Mouse (Mus musculus) neural tube, embryonic 13.5 days (tissue): ENCODE measurements around the gene Ankrd63. TPM values are rescaled to one million over a fixed set of nuclear protein-coding genes. Genes with fewer than 3 reads are reported as not detected.

Experiments used
- ATAC-seq: fragments of 200-750 bp; cut with Nextera tagmentation; 2 replicates; pipeline ENCODE4 v1.8.0; 2017; ENCODE audit warnings: low read depth, mild to moderate bottlenecking, moderate TSS enrichment, moderate library complexity
- H3K27ac ChIP-seq: fragments of 300-500 bp; sonication (generic); replicated peaks from 2 replicates; pipeline ENCODE4 v1.5.1; 2015; ENCODE audit warnings: moderate library complexity, mild to moderate bottlenecking, inconsistent platforms
- H3K27me3 ChIP-seq: fragments of 300-500 bp; sonication (generic); 2 replicates; pipeline ENCODE4 v1.6.1; 2015; ENCODE audit warnings: mild to moderate bottlenecking, inconsistent platforms
- H3K36me3 ChIP-seq: fragments of 300-500 bp; sonication (generic); 2 replicates; pipeline ENCODE4 v1.6.1; 2015; ENCODE audit warnings: mild to moderate bottlenecking, inconsistent platforms
- H3K4me1 ChIP-seq: fragments of 300-500 bp; sonication (generic); replicated peaks from 2 replicates; pipeline ENCODE4 v1.6.1; 2015; ENCODE audit warnings: inconsistent platforms
- H3K4me2 ChIP-seq: fragments of 300-500 bp; sonication (generic); 2 replicates; pipeline ENCODE4 v1.6.1; 2015; ENCODE audit warnings: inconsistent platforms, mild to moderate bottlenecking, moderate library complexity
- H3K4me3 ChIP-seq: fragments of 300-500 bp; sonication (generic); 2 replicates; pipeline ENCODE4 v1.5.1; 2015; ENCODE audit warnings: mild to moderate bottlenecking, inconsistent platforms
- H3K9ac ChIP-seq: fragments of 300-500 bp; sonication (generic); 2 replicates; pipeline ENCODE4 v1.6.1; 2015; ENCODE audit warnings: moderate library complexity, mild to moderate bottlenecking, inconsistent platforms
- H3K9me3 ChIP-seq: fragments of 300-500 bp; sonication (generic); 2 replicates; pipeline ENCODE4 v1.6.1; 2016; ENCODE audit warnings: inconsistent platforms
- WGBS: fragments of 180-500 bp; shearing (Covaris S2); methylation state at CpG from one replicate; pipeline ENCODE4 v1.1.7; 2015; 5-methylcytosine and 5-hydroxymethylcytosine counted together
- polyA plus RNA-seq: library from polyadenylated mRNA; unstranded; fragments of >200 nt; fragmentation: Nextera tagmentation; extraction: Ambion mirVana; gene quantifications from 2 replicates; pipeline ENCODE4 v1.2.1, GENCODE M21; 2015

The Ankrd63 gene
- polyA plus RNA-seq, 1 experiment from 2014 or later: not detected

- 90% methylated on average over 6 of the region's 6 CpGs for WGBS
- no peaks in the 10 kb centered on the region for H3K36me3 ChIP-seq
- peaks cover 64% of the 10 kb centered on the region for H3K27me3 ChIP-seq
Measured at GRCm38 (mm10) chr2:118680926-118681325, 22.8 kb downstream of the Ankrd63 start.

DNA sequence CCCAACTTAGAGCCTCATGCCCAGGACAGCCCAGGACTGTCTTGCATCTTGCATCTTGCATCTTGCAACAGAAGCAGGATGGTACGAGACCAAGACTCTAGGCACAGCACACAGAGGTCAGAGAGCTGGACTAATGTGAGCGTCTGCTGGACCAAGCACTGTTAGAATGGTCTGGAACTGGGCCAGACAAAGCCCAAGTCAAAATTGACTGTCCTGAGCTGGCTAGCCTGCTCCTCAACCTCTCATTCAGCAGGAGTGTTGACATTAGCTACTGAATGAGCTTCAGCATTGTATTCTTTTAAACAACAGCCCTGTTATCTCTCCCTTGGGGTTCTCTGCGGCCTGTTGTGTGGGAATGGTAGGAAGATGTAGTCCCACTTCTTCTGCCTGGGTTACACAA is 24.2 kb downstream of the Ankrd63 start:
- H3K27ac ChIP-seq: no peak overlapping the region
- no peak for ATAC-seq
- H3K4me3 ChIP-seq: no peak overlapping the region
- H3K27me3 ChIP-seq: peaks cover 76% of the 10 kb centered on the region
- H3K9me3 ChIP-seq: no peaks in the 10 kb centered on the region
- no peaks in the 10 kb centered on the region for H3K36me3 ChIP-seq
- peaks cover 17% of the 10 kb centered on the region for H3K4me1 ChIP-seq
- H3K4me2 ChIP-seq: no peak overlapping the region
- no peak overlapping the region for H3K9ac ChIP-seq
- 75% methylated on average over 3 of the region's 3 CpGs for WGBS

More at GRCm38 (mm10) chr2:118680926-118681325, 22.8 kb downstream of the Ankrd63 start:
- Histone ChIP-seq H3K4me2 (no peak overlapping the region), H3K9ac (no peak overlapping the region), H3K9me3 (no peaks in the 10 kb centered on the region), H3K4me1 (peaks cover 17% of the 10 kb centered on the region), H3K27ac (no peak overlapping the region), H3K4me3 (no peak overlapping the region)
- ATAC-seq: no peak

DNA sequence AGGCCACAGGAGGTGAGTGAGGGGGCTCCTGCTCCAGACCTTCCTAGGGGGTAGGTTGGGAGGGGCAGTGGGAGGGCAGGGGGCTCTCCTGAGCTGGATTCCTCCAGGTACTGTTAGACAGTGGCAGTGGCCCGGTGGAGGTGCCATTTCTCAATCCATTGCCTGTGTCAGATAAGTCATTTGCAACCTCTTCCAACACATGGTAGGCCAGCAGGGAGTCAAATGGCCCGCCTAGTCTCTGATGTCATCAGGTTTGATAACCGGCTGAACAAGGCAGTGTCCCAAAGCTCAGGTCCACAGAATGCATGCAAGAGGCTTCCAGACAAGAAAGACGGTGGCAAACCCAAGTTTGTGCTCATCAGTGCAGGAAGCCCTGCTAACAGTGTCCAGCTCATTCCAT is 25.9 kb downstream of the Ankrd63 start:
- WGBS: 10% methylated on average over 4 of the region's 4 CpGs
- peaks cover 17% of the 10 kb centered on the region for H3K4me1 ChIP-seq
- H3K27ac ChIP-seq: no peak overlapping the region
- H3K4me2 ChIP-seq: peak overlapping the region; percentile 81
- peak overlapping the region; percentile 42 for H3K4me3 ChIP-seq
- H3K9me3 ChIP-seq: no peaks in the 10 kb centered on the region
- no peak for ATAC-seq
- peaks cover 93% of the 10 kb centered on the region for H3K27me3 ChIP-seq
- no peaks in the 10 kb centered on the region for H3K36me3 ChIP-seq
- peak overlapping the region; percentile 66 for H3K9ac ChIP-seq

GRCm38 (mm10) chr2:118676839-118677741 is 26.7 kb downstream of the Ankrd63 start:
- 1% methylated on average over 84 of the region's 89 CpGs for WGBS
- no peak overlapping the region for H3K27ac ChIP-seq
- H3K9me3 ChIP-seq: no peaks in the 10 kb centered on the region
- peak; percentile 70 for ATAC-seq
- peak overlapping the region; percentile 81 for H3K4me2 ChIP-seq
- H3K4me1 ChIP-seq: peaks cover 17% of the 10 kb centered on the region
- H3K36me3 ChIP-seq: no peaks in the 10 kb centered on the region
- peak overlapping the region; percentile 66 for H3K9ac ChIP-seq
- peak overlapping the region; percentile 42 for H3K4me3 ChIP-seq
- peaks cover 97% of the 10 kb centered on the region for H3K27me3 ChIP-seq

- no peaks in the 10 kb centered on the region for H3K9me3 ChIP-seq
- H3K4me1 ChIP-seq: peaks cover 21% of the 10 kb centered on the region
- no peak overlapping the region for H3K9ac ChIP-seq
- H3K4me3 ChIP-seq: no peak overlapping the region
- H3K36me3 ChIP-seq: no peaks in the 10 kb centered on the region
- H3K4me2 ChIP-seq: no peak overlapping the region
- no peak for ATAC-seq
- H3K27me3 ChIP-seq: peaks cover 86% of the 10 kb centered on the region
- 12% methylated on average over 7 of the region's 7 CpGs for WGBS
- no peak overlapping the region for H3K27ac ChIP-seq
Measured at GRCm38 (mm10) chr2:118674500-118674899, 29.3 kb downstream of the Ankrd63 start.

- Histone ChIP-seq H3K4me2 (no peak overlapping the region), H3K27ac (no peak overlapping the region), H3K9me3 (no peaks in the 10 kb centered on the region), H3K4me1 (peaks cover 21% of the 10 kb centered on the region), H3K36me3 (no peaks in the 10 kb centered on the region), H3K27me3 (peaks cover 79% of the 10 kb centered on the region), H3K4me3 (no peak overlapping the region), H3K9ac (no peak overlapping the region)
- 22% methylated on average over 15 of the region's 15 CpGs for WGBS
- ATAC-seq: no peak
Measured at GRCm38 (mm10) chr2:118673686-118674465, 29.9 kb downstream of the Ankrd63 start.

- no peak overlapping the region for H3K27ac ChIP-seq
- H3K4me3 ChIP-seq: no peak overlapping the region
- H3K4me1 ChIP-seq: peaks cover 8% of the 10 kb centered on the region
- no peaks in the 10 kb centered on the region for H3K9me3 ChIP-seq
- 82% methylated on average over 1 of the region's 1 CpGs for WGBS
- no peak overlapping the region for H3K4me2 ChIP-seq
- peaks cover 60% of the 10 kb centered on the region for H3K27me3 ChIP-seq
- H3K36me3 ChIP-seq: no peaks in the 10 kb centered on the region
- no peak overlapping the region for H3K9ac ChIP-seq
- no peak for ATAC-seq
Measured at GRCm38 (mm10) chr2:118671728-118672127, 32.0 kb downstream of the Ankrd63 start.

DNA sequence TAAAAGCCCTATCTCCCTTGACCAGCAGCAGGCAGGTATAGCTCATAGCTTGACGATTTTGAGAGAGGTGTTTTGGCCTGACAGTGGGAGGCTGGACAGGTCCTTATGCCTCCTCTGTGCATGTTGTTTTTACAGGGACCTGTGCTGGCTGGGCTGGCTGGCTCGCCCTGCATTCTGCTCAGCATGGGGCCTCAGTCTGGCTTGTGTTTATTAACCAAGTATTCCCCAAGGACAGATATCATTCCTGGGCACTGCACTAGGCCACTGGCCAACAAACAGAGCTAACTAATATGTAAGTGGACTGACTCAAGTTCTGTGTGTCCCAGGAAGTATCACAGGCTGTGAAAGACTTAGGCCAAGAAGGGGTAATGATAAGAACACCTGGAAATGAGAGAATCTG is 34.0 kb downstream of the Ankrd63 start:
- no peak overlapping the region for H3K4me2 ChIP-seq
- H3K4me3 ChIP-seq: no peak overlapping the region
- no peaks in the 10 kb centered on the region for H3K9me3 ChIP-seq
- ATAC-seq: no peak
- no peak overlapping the region for H3K27ac ChIP-seq
- H3K27me3 ChIP-seq: peaks cover 42% of the 10 kb centered on the region
- WGBS: 42% methylated on average over 2 of the region's 2 CpGs
- no peak overlapping the region for H3K9ac ChIP-seq
- peaks cover 21% of the 10 kb centered on the region for H3K4me1 ChIP-seq
- no peaks in the 10 kb centered on the region for H3K36me3 ChIP-seq

DNA sequence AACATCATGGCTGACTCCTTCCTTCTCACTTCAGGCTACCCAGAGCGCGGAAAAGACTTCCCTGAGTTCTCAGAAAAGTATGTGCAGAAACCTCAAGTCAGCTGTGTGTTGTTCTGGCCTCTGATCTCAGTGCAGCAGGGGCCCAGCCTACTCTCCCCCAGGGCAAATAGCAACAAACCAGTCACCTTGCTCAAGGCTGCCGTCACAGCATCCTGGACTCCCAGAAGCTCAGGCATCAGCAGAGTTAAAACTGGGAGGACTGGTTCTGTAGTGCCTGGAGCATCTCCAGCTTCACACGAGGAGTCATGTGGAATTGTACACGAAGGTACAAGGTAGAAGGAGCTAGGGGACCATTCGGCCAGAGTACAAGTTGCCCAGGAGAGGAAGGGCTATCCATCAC is 34.5 kb downstream of the Ankrd63 start:
- Histone ChIP-seq H3K27ac (no peak overlapping the region), H3K36me3 (no peaks in the 10 kb centered on the region), H3K4me3 (no peak overlapping the region), H3K4me1 (peaks cover 23% of the 10 kb centered on the region), H3K27me3 (peaks cover 40% of the 10 kb centered on the region), H3K4me2 (no peak overlapping the region), H3K9ac (no peak overlapping the region), H3K9me3 (no peaks in the 10 kb centered on the region)
- no peak for ATAC-seq
- WGBS: 66% methylated on average over 6 of the region's 6 CpGs

DNA sequence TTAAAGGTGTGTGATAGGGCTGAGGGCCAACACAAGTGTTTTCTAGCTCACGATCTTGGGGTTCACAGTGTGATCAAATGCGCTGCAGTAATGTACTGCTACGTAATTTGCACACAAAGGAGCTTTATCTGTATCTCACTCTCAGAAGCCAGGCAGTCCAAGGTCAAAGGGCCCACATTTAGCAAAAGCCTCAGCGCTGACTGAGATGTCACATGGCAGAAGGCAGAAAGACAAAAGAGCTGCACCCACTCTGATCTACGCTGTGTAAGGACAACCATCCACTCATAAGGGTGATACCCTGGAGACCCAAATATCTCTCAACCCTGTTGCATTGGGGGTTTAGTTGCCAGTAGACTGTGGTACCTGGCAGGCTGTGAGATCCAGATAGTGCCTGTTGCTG is 36.6 kb downstream of the Ankrd63 start:
- H3K9me3 ChIP-seq: no peaks in the 10 kb centered on the region
- H3K4me2 ChIP-seq: no peak overlapping the region
- no peaks in the 10 kb centered on the region for H3K36me3 ChIP-seq
- no peak overlapping the region for H3K27ac ChIP-seq
- ATAC-seq: no peak
- H3K27me3 ChIP-seq: peaks cover 34% of the 10 kb centered on the region
- peaks cover 43% of the 10 kb centered on the region for H3K4me1 ChIP-seq
- H3K4me3 ChIP-seq: no peak overlapping the region
- no peak overlapping the region for H3K9ac ChIP-seq
- 75% methylated on average over 5 of the region's 5 CpGs for WGBS

GRCm38 (mm10) chr2:118665616-118666015 is 38.1 kb downstream of the Ankrd63 start:
- no peaks in the 10 kb centered on the region for H3K9me3 ChIP-seq
- 0 out of 2 replicates have a peak overlapping the region, but pooled peaks have one; percentile 76 for H3K4me2 ChIP-seq
- no peak overlapping the region for H3K9ac ChIP-seq
- no peak overlapping the region for H3K27ac ChIP-seq
- no peaks in the 10 kb centered on the region for H3K36me3 ChIP-seq
- WGBS: 84% methylated on average over 4 of the region's 4 CpGs
- ATAC-seq: no peak
- H3K4me3 ChIP-seq: no peak overlapping the region
- peaks cover 28% of the 10 kb centered on the region for H3K27me3 ChIP-seq
- H3K4me1 ChIP-seq: peaks cover 43% of the 10 kb centered on the region

DNA sequence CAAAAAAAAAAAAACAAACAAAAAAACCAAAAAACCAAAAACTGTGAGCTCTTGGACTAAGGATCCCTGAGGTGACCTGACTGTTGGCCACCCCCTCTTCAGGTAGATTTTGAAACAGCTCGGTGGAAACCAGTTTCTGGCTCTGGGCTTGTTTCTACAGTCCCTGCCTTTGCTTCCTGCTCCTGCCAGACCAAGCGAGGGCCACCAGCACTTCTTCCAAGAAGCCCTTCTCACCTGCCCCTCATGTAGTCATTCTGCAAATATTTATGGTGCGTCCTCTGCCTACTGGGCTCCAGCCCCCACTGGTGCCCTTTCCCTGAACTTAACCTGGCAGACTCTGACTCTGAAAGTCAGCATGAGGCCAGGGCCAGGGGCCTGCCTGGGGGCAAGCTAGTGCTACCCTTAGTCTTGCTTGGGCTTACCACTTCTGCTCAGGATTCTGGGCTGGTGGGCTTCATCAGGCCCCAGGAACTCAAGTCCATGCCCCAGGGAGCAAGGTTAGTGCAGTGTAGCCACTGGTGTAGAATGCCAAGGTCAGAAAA is 38.7 kb downstream of the Ankrd63 start:
- Histone ChIP-seq H3K9me3 (no peaks in the 10 kb centered on the region), H3K4me2 (peak overlapping the region; percentile 76; the same call in 1 of the 2 replicates), H3K27me3 (peaks cover 27% of the 10 kb centered on the region), H3K9ac (no peak overlapping the region), H3K36me3 (no peaks in the 10 kb centered on the region), H3K4me1 (peaks cover 47% of the 10 kb centered on the region), H3K27ac (no peak overlapping the region), H3K4me3 (no peak overlapping the region)
- WGBS: 67% methylated on average over 3 of the region's 3 CpGs
- ATAC-seq: no peak
